Mouse (Mus musculus): ENCODE measurements around the gene Sidt1.
A peak's percentile ranks its signal among the peaks of the same experiment; 100 is the strongest.

The Sidt1 gene

DNA sequence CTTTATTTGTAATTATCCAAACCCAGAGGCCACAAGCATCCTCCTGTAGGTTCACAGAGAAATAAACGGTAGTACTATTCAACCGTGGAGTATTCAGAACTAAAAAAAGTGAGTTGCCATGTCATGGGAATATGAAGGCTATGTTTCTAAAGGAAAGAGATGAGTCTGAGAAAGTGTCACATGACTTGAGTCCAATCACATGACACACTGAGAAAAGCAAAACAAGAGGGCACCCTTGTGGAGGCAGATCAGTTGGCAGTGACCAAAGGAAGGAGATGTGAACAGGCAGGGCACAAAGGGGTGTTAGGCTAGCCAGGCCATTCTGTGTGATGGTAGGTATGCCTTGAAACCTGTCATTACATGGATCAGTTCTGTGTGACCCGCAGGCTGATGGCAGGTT, 80.3 kb downstream of the Sidt1 start:
- DNase-seq (ENCODE audit: low spot score in 2 of 2): no peak

GRCm38 (mm10) chr16:44249985-44250384, 83.0 kb downstream of the Sidt1 start:
- no peak for DNase-seq (ENCODE audit: low spot score in 2 of 2)

DNA sequence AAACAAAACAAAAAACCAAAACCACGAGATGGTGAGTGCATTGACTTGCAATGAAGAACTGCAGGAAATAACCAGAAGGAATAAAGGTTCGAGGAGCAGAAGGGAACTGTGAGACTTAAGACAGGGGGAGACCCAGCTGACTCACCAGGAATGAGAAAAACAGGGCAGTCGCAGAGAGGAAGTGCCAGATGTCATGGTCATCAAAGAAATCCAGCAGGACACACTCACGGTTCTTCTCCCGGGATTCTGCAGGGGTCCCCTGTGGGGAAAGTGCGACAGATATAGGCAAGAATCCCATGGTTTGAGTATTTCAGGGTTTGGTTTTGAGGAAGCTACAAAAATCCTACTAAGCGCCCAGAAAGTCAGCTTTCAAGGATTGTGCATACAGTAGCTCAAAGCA, 89.7 kb downstream of the Sidt1 start:
- no peak for DNase-seq (ENCODE audit: low spot score in 2 of 2)

DNA sequence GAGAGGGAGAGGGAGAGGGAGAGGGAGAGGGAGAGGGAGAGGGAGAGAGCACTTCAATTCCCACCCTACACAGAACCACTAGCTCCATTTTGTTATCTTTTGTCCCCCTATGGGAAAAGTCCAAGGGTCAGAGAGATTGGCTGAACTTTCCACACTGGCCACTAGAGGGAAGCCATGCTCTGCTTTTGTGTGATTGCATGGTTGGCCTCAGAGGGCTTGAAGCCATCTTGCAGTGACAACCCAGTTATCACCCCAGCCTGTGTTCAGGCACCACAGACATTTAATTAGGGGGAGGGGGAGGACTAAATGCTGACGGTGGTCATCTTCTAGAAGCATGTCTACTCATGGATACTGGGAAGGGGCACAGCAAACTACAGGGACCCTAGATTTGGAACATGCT, 90.4 kb downstream of the Sidt1 start:
- DNase-seq (ENCODE audit: low spot score in 2 of 2): peak; percentile 34 to 53

DNA sequence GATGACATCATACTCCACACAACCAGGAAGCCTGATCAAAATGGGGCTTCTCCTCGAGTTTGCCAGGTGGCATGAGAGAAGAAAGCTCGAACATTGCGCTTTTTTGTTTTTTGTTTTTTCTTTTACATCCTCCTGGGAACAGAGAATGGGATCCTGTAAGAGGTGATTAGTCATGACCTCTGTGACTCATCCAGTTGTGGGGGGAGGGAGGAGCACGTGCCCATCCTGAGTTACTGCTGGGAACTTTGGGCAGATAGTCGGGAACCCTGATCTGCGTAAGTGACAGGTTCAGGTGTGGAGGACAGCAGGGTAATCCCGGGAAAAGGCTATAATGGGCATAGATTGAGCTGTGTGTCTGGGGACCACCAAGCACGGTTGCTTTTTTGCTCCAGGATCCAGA, 92.6 kb downstream of the Sidt1 start:
- no peak for DNase-seq (ENCODE audit: low spot score in 2 of 2)

DNA sequence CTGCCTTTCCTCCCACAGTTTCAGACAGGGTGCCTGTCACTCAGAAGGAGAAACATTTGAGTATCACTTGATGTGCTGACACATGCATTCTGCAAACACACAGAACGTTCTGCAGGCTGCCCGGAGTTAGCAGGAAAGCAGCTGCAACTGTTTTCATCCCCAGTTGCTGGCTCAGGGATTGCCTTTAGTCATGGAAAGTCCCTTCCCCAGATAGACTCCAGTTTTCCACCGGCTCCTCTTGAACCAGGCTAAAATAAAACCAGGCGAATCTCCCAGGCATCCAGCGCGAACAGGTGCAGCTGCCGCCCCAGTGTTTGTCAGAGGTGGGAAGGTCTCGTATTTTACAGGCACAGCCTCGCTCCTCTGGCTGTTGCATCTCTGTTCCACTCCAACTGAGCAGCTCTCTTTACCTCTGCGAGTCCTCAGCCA, 94.1 kb downstream of the Sidt1 start:
- DNase-seq (ENCODE audit: low spot score in 2 of 2): peak; percentile 22 to 40

DNA sequence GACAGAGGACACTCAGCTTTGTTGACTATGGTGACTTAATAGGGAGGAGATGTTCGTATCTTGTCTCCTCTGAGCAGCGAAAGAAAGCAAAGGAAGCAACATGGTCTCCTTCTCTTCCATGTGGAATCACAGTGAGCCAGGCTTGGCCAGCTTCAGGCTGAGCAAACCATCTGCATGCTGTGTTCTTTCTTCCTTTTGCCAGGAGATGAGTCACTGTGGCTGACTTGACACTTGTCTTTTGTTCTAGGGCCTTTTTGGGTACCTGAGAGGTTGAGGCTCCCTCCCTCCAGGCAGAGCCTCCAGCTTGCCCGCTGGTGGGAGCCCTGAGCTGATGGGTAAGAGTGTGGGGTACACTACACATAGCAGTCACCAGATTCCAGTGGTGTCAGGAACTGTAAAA, 95.2 kb downstream of the Sidt1 start:
- DNase-seq (ENCODE audit: low spot score in 2 of 2): peak; percentile 14 to 25

DNA sequence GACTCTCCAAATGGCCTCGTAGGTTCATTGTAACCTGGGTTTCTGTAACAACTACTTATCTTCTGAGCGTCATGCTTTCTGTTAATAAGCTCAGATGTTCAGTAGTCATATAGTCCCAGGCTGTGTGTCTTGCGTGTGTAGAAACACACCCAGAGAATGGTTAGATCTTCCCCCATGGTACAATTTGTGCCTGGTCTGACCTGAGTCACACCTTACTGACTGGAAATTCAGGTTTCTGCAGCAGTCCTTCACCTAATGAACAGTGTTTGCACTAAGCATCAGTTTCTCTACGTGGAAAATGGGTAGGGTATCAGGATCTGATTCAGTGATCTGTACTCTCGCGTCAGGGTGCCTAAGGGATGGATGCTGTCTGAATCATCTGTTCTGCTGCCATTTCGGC, 100.0 kb downstream of the Sidt1 start:
- no peak for DNase-seq (ENCODE audit: low spot score in 2 of 2)

DNA sequence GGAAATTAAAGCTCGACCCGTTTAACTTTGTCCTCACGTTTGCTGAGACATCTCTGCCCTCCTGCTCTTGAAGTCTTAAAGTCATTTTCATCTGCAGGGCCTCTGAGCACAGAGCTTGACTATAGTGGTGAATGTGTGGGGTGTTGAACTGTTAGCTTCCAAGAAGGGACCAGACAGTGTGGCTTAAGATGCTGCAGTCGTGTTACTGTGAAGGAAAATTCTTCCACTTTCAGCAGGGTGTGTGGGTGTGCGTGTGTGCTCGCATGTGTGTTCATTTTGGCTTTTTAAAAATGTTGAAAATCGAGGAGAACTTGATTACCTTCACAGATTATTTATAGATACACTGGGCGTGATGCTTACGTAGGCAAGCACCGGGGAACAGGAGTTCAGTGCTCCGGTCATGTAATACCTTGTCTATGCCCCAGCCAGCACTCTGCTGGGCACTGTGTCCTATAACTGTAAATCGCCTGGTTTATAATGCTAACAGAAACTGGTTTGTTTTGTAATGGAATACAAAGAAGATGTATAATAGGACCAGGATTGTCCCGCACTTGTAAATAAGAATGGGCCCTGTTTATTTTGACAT, 106.2 kb downstream of the Sidt1 start:
- DNase-seq (ENCODE audit: low spot score in 2 of 2): peak in 1 of 2 experiments; percentile 27

DNA sequence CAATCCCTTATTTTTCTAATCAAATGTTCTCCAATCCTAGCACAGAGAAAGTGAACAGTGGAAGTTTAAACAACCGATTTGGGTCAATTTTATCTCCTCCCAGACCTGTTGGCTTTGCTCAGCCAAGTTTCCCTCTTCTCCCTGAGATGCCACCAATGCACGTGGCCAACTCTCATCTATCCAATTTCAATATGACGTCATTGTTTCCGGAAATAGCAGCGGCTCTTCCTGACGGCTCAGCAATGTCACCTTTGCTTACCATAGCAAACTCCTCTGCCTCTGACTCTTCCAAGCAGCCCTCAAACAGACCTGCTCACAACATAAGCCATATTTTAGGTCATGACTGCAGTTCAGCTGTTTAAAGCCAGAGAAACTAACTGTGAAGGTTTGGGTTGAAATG, 111.5 kb downstream of the Sidt1 start:
- DNase-seq (ENCODE audit: low spot score in 2 of 2): no peak

- DNase-seq (ENCODE audit: low spot score in 2 of 2): no peak
Measured at GRCm38 (mm10) chr16:44216417-44216816, 116.6 kb downstream of the Sidt1 start.

DNA sequence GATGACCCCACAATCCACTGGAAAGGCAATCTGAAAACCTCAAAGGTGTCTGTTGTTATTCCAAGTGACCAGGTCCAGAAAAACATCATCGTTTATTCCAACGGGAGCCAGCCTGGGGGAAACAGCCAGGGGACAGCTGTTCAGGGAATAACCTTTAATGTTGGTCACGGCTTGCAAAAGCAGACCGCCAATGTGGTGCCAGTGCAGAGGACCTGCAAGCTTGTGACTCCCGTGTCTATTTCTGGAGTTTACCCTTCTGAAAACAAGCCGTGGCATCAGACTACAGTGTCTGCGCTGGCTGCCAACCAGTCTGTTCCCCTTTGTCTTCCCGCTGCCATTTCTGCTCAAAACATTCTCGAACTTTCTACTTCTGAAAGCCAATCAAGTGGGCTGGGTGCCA, 117.5 kb downstream of the Sidt1 start:
- DNase-seq (ENCODE audit: low spot score in 2 of 2): no peak

DNA sequence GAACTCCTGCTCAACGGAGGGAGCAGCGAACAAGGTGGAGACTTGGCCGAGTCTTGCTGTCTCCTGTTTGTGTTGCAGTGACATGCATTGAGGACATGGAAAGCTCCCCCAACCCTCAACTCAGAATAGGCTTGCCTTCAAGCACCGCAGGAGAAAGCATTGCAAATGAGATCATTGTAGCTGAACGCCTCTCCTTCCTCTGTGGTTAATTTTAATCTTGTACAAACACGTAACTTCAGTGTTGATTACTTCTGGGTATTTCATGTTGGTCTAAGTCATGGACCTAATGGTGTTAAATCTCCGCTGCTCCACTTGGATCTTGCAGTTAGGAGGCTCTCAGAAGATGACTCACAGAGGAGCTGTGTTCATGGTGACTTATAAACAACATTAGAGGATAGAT, 120.3 kb downstream of the Sidt1 start:
- DNase-seq (ENCODE audit: low spot score in 2 of 2): no peak

GRCm38 (mm10) chr16:44211054-44211414, 122.0 kb downstream of the Sidt1 start:
- no peak for DNase-seq (ENCODE audit: low spot score in 2 of 2)

DNA sequence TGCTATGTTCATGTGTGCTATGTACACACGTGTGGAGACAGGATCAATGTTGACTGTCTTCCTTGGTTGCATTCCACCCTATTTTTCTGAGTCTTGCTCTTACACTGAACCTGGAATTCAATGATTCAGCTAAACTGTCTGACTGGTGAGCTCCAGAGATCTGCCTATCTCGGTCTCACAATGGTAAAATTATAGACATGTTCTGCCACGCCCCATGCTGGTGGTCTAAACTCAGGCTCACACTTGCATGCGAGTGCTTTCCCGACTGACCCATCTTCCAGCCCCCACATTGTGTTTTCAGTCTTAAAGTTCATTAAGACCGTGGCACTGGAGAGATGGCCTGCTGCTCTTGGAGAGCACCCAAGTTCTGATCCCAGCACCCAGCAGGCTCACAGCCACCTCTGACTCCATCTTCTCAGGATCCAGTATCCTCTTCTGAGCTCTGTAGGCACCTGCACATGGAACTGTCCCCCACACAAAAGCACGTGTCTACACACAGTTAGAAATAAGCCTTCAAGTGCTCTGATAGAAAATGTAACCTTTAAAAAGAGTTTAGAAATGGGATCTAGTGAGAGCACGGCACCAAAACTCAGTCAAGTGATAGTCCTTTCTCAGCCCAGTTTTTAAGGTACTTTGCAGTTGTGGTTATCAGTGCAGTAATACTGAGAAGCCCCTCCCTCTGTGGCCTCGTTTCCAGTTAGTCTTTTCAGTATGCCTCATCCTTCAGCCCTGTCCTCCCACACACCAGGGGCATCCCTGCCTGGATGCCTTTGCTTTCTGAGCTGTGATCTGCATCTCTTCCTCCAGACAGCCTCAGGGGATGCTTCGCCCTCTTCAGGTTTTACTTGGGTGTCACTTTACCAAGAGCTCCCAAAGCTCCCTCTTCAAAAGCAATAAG, 122.6 kb downstream of the Sidt1 start:
- DNase-seq (ENCODE audit: low spot score in 2 of 2): no peak

- DNase-seq (ENCODE audit: low spot score in 2 of 2): no peak
Measured at GRCm38 (mm10) chr16:44205973-44206372, 127.0 kb downstream of the Sidt1 start.

DNA sequence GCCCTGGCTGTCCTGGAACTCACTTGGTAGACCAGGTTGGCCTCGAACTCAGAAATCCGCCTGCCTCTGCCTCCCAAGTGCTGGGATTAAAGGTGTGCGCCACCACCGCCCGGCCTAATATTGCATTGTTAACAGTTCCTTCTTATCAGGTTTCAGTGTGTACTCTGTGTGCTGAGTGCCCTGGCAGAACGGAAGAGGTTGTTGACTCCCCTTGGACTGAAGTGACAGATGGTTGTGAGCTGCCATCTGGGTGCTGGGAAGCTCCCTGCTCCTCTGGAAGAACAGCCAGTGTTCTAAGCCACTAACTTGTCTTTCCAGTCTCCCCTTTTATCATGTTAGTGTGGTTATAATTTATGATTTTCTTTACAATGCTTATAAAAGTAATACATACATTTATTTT, 128.7 kb downstream of the Sidt1 start:
- no peak for DNase-seq (ENCODE audit: low spot score in 2 of 2)

DNA sequence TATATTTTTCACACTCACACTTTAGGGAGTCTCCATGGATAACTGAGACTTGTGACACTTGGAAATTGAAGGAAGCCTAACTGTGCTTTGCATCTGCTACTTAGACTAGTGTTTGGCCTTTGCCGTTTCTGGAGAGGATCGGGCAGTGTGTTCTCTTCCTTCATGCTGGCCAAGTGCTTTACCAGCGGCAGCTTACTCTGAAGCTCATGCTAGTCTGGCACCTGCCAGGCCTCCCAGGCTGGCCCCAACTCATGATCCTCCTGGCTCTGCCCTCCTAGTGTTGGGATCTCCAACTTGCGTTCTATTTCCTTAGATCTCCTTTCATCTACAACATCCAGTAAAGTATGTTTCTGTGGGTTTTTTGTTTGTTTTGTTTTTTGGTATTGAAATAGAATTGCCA, 132.8 kb downstream of the Sidt1 start:
- DNase-seq (ENCODE audit: low spot score in 2 of 2): no peak

DNA sequence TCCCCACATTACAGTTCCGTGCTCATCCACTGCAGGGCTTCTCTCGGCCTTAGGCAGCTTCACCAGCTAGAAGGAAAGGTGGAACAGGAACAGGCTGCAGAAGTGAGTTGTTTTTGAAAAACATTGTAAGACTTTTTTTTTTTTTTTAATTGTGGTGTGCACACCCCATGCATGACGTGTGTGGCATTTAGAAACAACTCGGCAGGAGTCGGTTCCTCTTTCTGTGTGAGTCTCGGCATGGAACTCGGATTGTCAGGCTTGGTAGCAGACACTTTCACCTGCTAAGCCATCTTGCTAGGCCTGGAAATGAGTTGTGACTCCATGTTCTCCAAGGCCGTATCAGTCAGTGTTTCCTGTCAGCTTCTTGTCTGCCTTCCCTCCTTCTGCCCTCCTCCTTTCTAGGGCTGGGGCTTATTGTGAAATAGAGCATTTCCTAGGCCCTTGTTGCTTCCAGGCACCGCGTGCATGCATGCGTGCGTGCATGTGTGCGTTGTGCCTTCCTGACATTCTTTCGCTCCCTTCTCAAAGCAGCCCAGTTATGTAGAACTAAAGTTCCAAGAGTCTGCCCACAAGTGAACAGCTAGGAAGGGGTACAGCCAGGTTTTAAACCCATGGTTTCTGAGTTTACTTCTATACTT, 133.8 kb downstream of the Sidt1 start:
- no peak for DNase-seq (ENCODE audit: low spot score in 2 of 2)

GRCm38 (mm10) chr16:44190968-44191367, 142.0 kb downstream of the Sidt1 start:
- no peak for DNase-seq (ENCODE audit: low spot score in 2 of 2)
